Mouse (Mus musculus) ovary, adult 18-20 months (tissue): ENCODE data around the gene Smndc1.
"Not testable (repeated sequence)": the region's sequence is repeated elsewhere in the genome, so short reads cannot be mapped to it uniquely, and the experiment has no call there.

Experiments used
- DNase-seq: peaks from one replicate; pipeline ENCODE4 v3.0.0; 2022; ENCODE audit warnings: low spot score, mixed read lengths

The Smndc1 gene

GRCm38 (mm10) chr19:53412149-53412848, 21.9 kb upstream of the Smndc1 start:
- no peak for DNase-seq

DNA sequence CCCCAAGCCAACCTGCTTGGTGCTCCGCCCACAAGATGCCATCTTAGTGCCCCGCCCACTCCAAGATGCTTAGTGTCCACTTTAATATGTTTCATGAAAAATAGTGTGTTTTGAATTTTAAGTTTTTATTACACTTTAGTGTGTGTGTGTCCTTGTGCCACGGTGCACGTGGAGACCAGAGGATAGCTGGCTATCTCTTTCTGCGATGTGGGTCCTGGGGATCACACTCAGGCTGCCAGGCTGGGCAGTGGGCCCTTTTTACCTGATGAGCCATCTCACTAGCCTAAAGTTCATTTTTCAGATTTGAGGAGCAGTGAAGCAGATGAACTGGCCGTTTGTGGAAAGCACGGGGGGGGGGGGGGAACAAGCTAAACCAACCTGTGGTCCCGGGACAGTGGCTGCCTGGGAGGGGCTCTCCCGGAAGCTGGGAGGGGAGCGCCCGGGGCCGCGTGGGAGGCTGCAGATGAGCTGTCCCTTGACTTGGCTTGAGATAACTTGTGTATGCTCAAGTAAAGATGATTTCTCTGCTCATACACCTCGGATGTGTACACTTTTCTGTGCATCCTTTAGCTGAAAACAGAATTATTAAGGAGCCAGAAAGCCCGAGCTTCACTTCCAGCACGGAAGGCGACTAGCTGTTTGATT, 19.4 kb upstream of the Smndc1 start:
- DNase-seq: no peak

GRCm38 (mm10) chr19:53408398-53408797, 18.0 kb upstream of the Smndc1 start:
- no peak for DNase-seq

- DNase-seq: no peak
Measured at GRCm38 (mm10) chr19:53407350-53407749, 17.0 kb upstream of the Smndc1 start.

DNA sequence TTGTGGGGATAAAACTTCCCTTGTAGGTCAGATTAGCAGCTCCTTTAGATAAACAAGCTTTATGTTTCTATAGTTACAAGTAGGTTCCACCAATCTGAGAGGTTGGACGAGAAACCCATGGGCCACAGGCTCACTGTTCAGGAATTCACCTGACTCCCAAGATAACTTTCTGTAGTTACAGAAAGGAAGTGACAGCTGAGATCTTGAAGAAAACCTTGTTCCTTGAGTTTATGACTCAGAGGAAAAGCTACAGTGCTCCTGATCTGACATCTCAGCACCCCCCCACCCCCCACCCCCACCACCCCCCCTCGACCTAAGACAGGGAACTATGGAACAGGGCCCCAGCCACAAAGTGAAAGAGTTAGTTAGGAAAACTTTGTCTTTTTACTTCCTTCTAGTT, 15.4 kb upstream of the Smndc1 start:
- no peak for DNase-seq

DNA sequence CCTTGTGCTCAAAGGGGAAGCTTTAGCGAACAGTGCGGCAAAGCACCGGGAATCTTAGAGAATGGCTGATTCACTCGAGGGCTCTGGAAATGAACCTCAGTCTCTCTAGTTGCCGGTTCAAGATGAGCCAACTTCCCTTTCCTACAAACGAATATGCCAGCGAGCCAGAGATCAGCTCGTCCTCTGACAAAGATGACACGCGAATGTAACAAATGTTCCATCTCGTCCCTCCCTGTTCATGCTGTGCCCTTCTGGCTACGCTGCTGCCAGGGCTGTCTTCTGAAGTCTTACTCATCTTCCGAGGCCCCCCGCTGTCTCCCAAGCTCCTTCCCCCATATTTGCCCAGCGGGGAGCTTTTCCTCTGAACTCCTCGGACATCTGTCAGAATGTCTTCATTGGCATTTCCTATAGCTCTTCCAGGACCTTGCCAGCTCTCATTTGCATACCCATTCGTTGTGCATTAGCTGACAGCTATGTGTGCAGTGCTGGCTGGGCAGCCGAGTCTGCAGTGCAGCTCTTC, 14.5 kb upstream of the Smndc1 start:
- no peak for DNase-seq

GRCm38 (mm10) chr19:53404219-53404836, 13.9 kb upstream of the Smndc1 start:
- DNase-seq: peak; percentile 40

- no peak for DNase-seq
Measured at GRCm38 (mm10) chr19:53402741-53403432, 12.5 kb upstream of the Smndc1 start.

GRCm38 (mm10) chr19:53400332-53401110, 10.1 kb upstream of the Smndc1 start:
- DNase-seq: no peak

- no peak for DNase-seq
Measured at GRCm38 (mm10) chr19:53399213-53399612, 8.8 kb upstream of the Smndc1 start.

DNA sequence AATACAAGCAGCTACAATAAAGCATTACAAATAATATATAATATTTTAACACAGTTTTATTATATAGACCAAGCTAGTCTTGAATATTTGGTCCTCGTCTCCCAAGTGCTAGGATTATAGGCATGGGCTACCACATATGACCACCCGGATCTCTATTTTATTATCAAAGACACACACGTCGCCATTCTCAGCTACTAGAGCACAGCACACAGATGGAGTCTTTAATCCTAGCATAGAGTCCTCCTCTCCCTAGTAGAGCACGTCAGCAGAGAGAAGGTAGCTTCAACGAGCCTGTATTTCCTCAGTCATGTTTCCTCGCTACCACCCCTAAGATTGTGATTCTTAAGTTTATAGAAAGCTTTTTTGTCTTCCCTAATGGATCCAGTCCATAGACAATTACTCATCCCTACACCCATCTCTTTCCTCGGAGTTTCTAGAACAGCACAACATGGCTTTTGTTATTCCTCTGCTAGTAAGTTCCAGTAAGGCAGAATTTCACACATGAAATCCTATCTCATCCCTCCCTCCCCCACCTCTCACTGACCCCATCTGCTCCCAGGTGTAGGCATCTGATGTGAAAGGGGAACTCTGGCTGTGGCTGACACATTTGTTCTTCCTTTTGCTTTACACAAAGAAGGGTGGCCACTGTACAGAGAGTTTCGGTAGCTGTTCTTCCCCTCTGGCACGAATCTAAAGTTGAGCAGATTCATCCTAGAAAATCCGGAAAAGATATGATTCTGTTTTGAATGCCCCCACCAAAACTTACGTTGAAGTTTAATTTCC, 7.3 kb upstream of the Smndc1 start:
- DNase-seq: no peak

- DNase-seq: not testable (repeated sequence)
Measured at GRCm38 (mm10) chr19:53395805-53396204, 5.4 kb upstream of the Smndc1 start.

GRCm38 (mm10) chr19:53394956-53395355, 4.6 kb upstream of the Smndc1 start:
- not testable (repeated sequence) for DNase-seq

GRCm38 (mm10) chr19:53394552-53394951, 4.2 kb upstream of the Smndc1 start:
- no peak for DNase-seq

DNA sequence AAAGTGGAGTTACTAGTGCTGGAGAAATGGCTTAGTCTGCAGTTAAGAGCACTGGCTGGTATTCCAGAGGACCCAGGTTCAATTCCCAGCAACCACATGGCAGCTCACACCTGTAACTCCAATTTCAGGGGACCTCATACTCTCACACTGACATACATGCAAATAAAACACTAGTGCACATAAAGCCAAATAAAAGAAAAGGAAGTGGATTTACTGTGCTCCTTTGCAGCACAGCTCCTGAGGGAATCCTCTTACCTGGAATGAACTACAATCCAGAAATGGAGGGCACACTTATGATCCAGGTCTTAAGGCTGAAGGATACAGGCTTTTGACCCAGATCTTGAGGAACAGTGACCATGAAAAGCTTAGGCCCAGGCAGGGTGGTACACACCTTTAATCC, 3.3 kb upstream of the Smndc1 start:
- no peak for DNase-seq

- DNase-seq: peak; percentile 45
Measured at GRCm38 (mm10) chr19:53392781-53393343, 2.5 kb upstream of the Smndc1 start.

DNA sequence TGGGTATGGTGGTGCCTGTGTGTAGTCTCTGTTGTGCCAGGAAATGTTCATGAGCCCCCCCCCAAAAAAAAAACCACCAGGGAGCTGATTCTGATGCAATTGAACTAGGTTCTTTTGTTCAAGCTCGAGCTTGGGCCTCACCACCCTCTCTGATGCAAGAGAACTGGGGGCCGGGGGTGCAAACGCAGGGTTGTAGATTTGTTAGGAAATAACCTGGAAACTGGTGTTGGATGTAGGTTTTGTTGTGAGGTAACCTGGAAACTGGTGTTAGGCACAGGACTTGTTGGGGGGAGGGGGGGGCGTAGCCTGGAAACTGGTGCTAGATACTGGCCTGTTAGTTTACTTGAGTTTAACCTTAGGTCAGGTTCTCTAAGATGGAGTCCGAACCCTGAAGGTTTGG, 1.4 kb upstream of the Smndc1 start:
- DNase-seq: no peak

- DNase-seq: no peak
Measured at GRCm38 (mm10) chr19:53391386-53391785, 1.0 kb upstream of the Smndc1 start.

- DNase-seq: no peak
Measured at GRCm38 (mm10) chr19:53389851-53390431, 437 bp downstream of the Smndc1 start.

DNA sequence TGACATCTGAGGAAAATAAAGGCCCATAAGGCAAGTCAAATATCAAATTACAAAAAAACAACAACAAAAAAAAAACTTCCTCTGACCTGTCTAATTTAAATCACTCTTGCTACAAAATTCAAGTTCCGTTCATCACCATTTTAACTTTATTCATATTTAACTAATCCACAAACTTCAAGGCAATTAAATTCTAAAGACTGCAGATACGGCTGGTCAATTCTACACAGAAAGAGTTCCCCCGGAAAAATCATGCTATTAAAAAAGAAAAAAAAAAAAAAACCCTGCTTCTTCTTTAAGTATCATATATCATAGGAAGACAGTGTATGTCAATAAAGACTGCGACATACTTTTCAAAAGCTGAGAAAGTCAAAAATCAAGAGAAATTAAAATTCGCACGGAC, 961 bp downstream of the Smndc1 start:
- DNase-seq: no peak
